Mouse (Mus musculus) urinary bladder, postnatal 25 days (tissue): Measurements from ENCODE around the gene Taok1.
A peak's percentile ranks its signal among the peaks of the same experiment; 100 is the strongest.
"Not testable (repeated sequence)": the region's sequence is repeated elsewhere in the genome, so short reads cannot be mapped to it uniquely, and the experiment has no call there.

ENCODE experiments used
- DNase-seq: peaks from one replicate; pipeline ENCODE4 v3.0.0; 2022; ENCODE audit warnings: low spot score

Gene Taok1

DNA sequence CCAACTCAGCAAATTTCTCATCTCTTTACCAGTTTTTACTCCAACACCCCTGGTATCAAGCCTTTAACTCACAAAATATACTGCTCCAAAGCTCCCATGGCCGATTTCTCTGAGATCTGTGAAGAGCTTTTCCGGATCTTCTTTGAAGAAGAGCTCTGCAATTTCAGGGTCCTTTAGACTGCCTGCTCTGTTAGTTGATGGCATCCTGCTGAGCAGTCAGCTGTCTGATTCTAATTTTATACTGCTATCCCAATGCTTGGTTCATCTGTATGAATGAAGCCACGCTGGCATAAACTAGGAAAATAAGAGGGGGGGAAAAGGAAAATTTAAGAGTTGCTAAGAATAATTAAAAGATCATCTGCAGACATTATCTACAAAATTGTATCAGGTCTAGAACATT lies 22.4 kb downstream of the Taok1 start:
- no peak for DNase-seq

- no peak for DNase-seq
These were observed 62.4 kb downstream of the Taok1 start for GRCm38 (mm10) chr11:77545261-77545660.

GRCm38 (mm10) chr11:77532202-77532846 lies 75.3 kb downstream of the Taok1 start:
- DNase-seq, result no peak

GRCm38 (mm10) chr11:77530862-77531261 lies 76.8 kb downstream of the Taok1 start:
- DNase-seq, result no peak

DNA sequence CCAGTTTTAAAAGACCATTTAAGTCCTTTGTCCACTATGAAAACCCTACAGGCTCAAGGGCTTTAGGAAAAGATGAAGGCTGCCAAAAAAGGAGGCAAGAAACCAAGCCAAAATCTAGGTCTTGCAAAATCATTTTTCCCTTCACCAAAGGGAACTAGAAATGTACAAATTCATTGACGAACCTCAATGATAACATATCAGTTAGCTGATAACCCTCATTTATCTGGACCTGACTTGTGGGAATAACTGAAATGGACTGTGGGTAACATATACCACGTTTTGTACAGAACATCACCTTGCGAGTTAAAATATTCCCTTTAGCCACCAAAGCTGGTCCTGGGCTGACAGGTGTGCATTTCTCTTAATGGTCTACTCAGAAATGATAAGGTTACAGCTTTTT lies 78.0 kb downstream of the Taok1 start:
- DNase-seq, result no peak

- DNase-seq, result not testable (repeated sequence)
These were observed 79.2 kb downstream of the Taok1 start for GRCm38 (mm10) chr11:77528420-77528819.

DNA sequence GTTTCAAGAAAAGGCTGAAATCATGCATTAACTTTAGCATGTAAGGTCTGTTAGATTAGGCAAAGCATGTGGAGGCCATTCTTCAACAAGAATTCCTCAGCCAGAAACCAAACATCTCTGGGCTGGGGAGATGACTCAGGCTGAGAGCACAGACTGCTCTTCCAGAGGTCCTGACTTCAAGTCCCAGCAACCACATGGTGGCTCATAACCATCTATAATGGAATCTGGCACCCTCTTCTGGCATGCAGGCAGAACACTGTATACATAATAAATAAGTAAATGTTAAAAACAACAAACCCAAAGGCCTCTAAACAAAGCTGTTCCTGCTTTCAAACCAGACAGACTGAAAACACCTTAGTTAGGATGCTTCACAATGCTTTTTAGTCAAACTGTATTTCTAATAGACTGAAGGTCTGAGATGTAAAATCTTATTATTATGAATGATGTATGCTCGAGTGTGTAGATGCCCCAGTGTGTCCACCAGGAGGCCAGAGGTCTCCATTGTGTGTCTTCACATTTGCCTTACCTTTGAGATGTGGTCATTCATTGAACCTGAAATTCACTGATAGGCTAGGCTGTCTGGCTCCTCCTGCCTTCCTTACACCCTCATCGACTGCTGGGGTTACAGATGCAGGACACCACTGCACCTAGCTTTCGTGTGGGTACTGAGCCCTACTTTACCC lies 81.7 kb downstream of the Taok1 start:
- DNase-seq, result no peak

DNA sequence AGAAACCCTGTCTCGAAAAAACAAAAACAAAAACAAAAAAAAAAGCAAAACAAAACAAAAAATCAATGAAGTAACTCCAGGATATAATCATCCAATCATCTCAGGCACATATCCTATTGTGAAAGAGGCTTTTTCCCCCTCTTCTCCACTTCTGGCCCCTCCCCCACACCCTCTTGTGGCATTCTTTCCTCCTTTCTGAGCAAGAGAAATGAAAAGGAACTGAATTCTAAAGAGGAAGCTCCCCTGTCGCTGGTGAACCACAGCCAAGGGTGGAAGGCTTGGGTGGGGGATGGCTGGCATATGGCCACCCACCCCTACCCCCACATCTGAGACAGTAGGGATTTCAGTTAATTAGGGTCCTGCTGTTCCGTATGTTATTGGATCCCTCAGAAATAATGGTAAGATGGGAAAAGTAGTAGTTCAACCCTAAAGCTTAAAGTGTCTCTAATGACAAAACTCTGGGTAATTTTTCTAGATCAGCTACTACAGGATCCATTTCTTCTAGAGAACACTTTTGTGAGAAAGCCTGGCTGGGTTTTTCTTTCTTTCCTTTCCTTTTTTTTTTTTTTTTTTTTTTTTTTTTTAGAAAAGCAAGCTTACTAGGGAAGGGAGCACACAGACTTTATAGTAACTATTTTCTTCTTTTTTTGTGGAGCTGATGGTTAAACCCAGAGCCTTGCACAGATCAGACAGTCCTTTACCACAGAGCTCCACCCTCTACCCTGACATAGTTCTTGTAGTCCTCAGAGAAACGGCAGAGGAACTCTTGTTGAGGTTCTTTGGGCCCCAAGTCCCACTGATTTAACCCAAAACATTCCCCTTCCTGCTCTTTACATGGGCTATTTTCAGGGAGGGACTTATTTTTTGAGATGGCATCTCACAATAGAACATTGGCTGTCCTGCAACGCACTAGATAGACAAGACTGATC lies 86.8 kb downstream of the Taok1 start:
- DNase-seq, result no peak

DNA sequence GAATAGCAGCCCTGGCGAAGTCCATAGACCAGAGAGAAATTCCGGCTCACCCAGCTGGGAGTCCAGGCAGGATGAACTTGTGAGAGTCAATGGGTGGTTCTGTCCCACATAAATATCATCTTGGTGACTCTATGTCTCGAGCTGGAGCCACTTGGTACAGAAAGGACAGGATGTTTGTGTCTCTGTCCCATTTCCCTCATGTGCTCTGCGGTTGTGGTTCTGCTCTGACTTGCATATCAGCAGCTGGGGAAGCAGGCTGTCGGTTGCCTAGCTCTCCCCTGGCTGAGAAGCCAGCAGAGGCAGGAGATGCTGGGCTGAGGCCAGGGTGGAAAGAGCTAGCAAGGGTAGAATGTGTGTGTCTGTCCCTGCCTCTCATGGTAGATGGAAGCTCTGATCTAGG lies 88.6 kb downstream of the Taok1 start, which contains the start of gene Gm10392:
Gm10392 (minus strand) TSS at position 156 of the 400 bp plus-strand sequence.
- no peak for DNase-seq

GRCm38 (mm10) chr11:77518051-77518798 lies 89.4 kb downstream of the Taok1 start:
- DNase-seq, result no peak

GRCm38 (mm10) chr11:77516553-77517425 lies 90.8 kb downstream of the Taok1 start:
- DNase-seq, result no peak

DNA sequence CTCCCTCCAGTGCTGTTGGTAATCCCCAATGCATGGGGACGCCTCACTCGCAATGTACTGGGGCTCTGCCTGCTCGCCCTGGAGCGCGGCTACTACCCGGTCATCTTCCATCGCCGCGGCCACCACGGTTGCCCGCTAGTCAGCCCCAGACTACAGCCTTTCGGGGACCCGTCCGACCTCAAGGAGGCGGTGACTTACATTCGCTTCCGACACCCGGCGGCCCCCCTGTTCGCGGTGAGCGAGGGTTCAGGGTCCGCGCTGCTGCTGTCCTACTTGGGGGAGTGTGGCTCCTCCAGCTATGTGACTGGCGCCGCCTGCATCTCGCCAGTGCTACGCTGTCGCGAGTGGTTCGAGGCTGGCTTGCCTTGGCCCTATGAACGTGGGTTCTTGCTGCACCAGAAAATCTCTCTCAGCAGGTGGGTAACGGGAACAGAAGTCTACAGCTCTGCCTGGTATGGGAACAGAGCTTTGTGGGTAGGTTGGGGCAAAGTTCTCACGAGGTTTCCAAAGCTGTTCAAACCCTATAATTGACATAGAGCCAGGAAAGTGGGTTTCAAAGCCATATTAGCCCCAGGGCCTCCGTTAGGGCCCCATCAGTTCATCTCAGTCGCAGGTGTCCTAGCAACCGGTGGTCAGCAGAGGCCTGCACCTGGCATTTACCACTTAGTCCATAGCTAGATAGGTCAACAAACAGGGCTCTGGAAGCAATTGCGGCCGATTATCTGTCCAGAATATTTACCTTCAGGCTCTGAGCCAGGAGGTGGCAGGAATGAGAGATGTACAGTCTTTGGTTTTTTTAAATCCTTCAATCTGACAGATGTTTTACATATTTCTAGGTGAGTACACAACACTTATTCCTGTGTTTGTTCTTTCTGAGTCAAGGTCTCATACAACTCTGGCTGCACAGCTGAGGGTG lies 91.7 kb downstream of the Taok1 start, which contains the start of gene Trp53i13:
Trp53i13 (minus strand) TSS at position 344 of the 916 bp plus-strand sequence.
- DNase-seq, result no peak

DNA sequence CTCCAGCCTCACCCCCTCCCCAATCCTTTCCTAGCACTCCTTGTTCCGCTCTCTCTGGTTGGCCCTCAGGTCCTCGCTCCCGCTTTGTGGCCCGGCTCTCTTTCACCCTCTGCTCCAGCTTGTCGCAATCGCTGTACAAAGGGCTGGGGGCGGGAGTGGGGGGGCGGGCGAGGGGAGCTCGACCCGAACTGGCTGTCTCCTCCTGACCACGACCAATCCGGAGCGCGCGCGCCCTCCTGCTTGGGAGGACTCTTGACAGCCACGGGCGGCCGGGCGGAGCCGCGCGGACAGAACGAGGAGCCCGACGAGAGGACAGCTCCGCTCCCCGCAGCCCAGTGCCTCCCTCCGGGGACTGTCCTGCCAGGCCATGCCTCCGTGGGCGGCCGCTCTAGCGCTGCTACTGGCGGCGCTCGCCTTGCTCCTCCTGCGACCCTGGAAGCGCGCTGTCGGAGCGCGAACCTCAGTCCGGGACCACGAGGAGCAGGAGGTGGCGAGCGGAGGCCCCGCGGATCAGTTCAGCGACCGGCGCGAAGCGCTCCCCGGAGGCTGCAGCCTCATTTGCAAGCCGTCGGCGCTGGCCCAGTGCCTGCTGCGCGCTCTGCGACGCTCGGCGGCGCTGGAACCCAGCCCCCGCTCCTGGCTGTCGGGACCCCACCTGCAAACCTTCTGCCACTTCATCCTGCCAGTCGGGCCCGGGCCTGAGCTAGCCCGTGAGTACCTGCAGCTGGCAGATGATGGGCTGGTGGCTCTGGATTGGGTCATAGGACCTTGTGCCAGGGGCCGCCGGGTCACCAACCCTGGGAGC lies 92.6 kb downstream of the Taok1 start, which contains the start of gene Abhd15:
Abhd15 (plus strand) TSS at position 290 of the 805 bp plus-strand sequence.
- peak; percentile 60 for DNase-seq

DNA sequence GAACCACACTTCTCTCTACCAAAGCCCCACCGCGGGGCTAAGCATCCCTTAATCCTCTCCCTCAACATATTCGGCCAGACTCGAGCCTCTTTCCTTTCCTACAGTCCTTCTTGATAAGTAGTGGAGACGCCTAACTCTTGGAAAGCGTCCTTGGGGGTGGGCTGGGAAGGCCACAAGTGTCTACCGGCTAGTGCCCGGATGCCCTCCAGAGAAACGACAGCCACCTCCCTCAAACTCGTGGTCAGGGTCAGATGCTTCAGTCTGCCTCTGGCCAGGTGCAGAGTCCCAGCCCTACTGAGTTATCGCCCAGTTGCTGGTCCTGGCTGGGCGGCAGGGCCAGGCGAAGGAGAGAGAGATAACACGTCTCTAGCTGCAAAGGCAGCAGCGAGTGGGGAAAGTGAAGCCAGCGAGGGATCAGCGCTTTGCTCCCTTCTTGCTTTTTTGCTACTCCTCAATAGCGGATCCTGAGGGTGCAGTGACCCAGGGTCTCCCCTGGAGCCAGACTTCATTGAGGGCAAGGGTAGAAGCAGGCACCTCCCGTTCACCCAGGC lies 93.3 kb downstream of the Taok1 start:
- DNase-seq, result no peak

- no peak for DNase-seq
These were observed 93.8 kb downstream of the Taok1 start for GRCm38 (mm10) chr11:77513811-77514170.

GRCm38 (mm10) chr11:77512891-77513810 lies 94.5 kb downstream of the Taok1 start:
- peak; percentile 80 for DNase-seq

- no peak for DNase-seq
These were observed 96.3 kb downstream of the Taok1 start for GRCm38 (mm10) chr11:77511336-77511735.
